Mouse (Mus musculus) CH12.LX (cell line): Measurements from ENCODE around the gene Pde8b.

Source experiments
- MAZ ChIP-seq: IDR thresholded peaks from 2 replicates; pipeline ENCODE4 v1.6.1; 2012; ENCODE audit warnings: low read depth, mild to moderate bottlenecking, inconsistent platforms, low read length, improper control_type of control experiment, moderate library complexity
- MXI1 ChIP-seq: IDR thresholded peaks from 2 replicates; pipeline ENCODE4 v1.6.1; 2011; ENCODE audit warnings: mild to moderate bottlenecking, low read depth, low read length, improper control_type of control experiment
- USF2 ChIP-seq: conservative IDR thresholded peaks from 2 replicates; pipeline ENCODE4 v1.6.1; 2011; ENCODE audit warnings: low read depth, low read length, improper control_type of control experiment

GRCm38 (mm10) chr13:95034715-95035114 is 215.4 kb downstream of the Pde8b start:
- no peak for TF ChIP-seq MXI1
- TF ChIP-seq USF2 = no peak
- TF ChIP-seq MAZ = no peak
